Comparison of ENCODE assay signal across 18 mouse cellular contexts in genomic region chr7:72601933-72602332, GRCm38 (mm10).
DNase-seq lines count a peak whose midpoint lies in the region; ATAC-seq and TF ChIP-seq lines count a peak whose summit lies in the region.
"Had no signal": no experiment of that assay in that cellular context is flagged by ENCODE, and none has a peak within 500 bp of the region (broad histone marks: within the 10 kb centered on the region; RNA-seq: fewer than 3 reads in every experiment).

No protein-coding gene starts in this region.

- no peaks in the 10 kb centered on the region for H3K9me3 ChIP-seq in forebrain, embryonic 12.5 days
- no peaks in the 10 kb centered on the region for H3K9me3 ChIP-seq in hindbrain, embryonic 15.5 days
- H3K9me3 ChIP-seq in midbrain, postnatal 0 days (ENCODE audit: low read length) = no peaks in the 10 kb centered on the region

- H3K27me3 ChIP-seq in forebrain, embryonic 12.5 days = no peaks in the 10 kb centered on the region
- H3K27me3 ChIP-seq in hindbrain, embryonic 15.5 days = no peaks in the 10 kb centered on the region
- no peaks in the 10 kb centered on the region for H3K27me3 ChIP-seq in midbrain, postnatal 0 days (ENCODE audit: insufficient read depth, low read length)
- H3K27me3 ChIP-seq: heart, embryonic 12.5 days; liver, embryonic 13.5 days had no signal

- H3K4me2 ChIP-seq in forebrain, embryonic 12.5 days = no peak overlapping the region
- H3K4me2 ChIP-seq in hindbrain, embryonic 15.5 days = no peak overlapping the region
- no peak overlapping the region for H3K4me2 ChIP-seq in midbrain, postnatal 0 days (ENCODE audit: low read depth, low read length, poor library complexity, severe bottlenecking)
- H3K4me2 ChIP-seq: heart, embryonic 12.5 days; liver, embryonic 13.5 days had no signal

- TF ChIP-seq CTCF in midbrain, postnatal 0 days (IDR thresholded peaks at IDR 0.05) = no peak

- WGBS in forebrain, embryonic 12.5 days = 36% methylated on average over 8 of the region's 8 CpGs
- WGBS in hindbrain, embryonic 15.5 days = 34% methylated on average over 8 of the region's 8 CpGs
- WGBS in midbrain, postnatal 0 days = 49% methylated on average over 8 of the region's 8 CpGs

- peak; percentile 4 for DNase-seq in embryo, embryonic 11 days
- no peak for DNase-seq in embryo, embryonic 10 days (ENCODE audit: low spot score)
- DNase-seq in midbrain, postnatal 0 days (ENCODE audit: low spot score) = peak; percentile 84
- DNase-seq in layer of hippocampus, postnatal 25 days (ENCODE audit: extremely low spot score in 1 of 2, low spot score in 1 of 2) = no peak
- DNase-seq in thymus, postnatal 4 days = no peak
- no peak for DNase-seq in adipocyte (ENCODE audit: low spot score)
- DNase-seq: cerebellum, adult 11 months; gastrocnemius, postnatal 36 days; heart, postnatal 36 days; kidney, postnatal 14 days; layer of hippocampus, adult 9-11 months; liver, embryonic 13.5 days; thymus, postnatal 36 days had no signal

- no peaks in the 10 kb centered on the region for H3K36me3 ChIP-seq in forebrain, embryonic 12.5 days (replicated peaks)
- H3K36me3 ChIP-seq in hindbrain, embryonic 15.5 days = no peaks in the 10 kb centered on the region
- no peaks in the 10 kb centered on the region for H3K36me3 ChIP-seq in midbrain, postnatal 0 days (ENCODE audit: insufficient read depth, low read length)
- H3K36me3 ChIP-seq: heart, embryonic 12.5 days; liver, embryonic 13.5 days had no signal

- H3K4me1 ChIP-seq in forebrain, embryonic 12.5 days = no peaks in the 10 kb centered on the region
- peaks cover 5% of the 10 kb centered on the region for H3K4me1 ChIP-seq in hindbrain, embryonic 15.5 days (replicated peaks)
- no peaks in the 10 kb centered on the region for H3K4me1 ChIP-seq in midbrain, postnatal 0 days (ENCODE audit: insufficient read depth, low read length)
- H3K4me1 ChIP-seq: heart, embryonic 12.5 days; liver, embryonic 13.5 days had no signal

- ATAC-seq in forebrain, embryonic 12.5 days (ENCODE audit: low FRiP score) = peak; percentile 92
- peak; percentile 80 for ATAC-seq in hindbrain, embryonic 15.5 days (ENCODE audit: low FRiP score, low read depth)
- no peak for ATAC-seq in midbrain, postnatal 0 days (ENCODE audit: low FRiP score)
- ATAC-seq: activated CD4-positive, CD25-positive, alpha-beta regulatory T cell, adult 4 months; intestine, postnatal 0 days had no signal

- H3K27ac ChIP-seq in forebrain, embryonic 12.5 days = peak overlapping the region; percentile 61
- no peak overlapping the region for H3K27ac ChIP-seq in hindbrain, embryonic 15.5 days (replicated peaks)
- no peak overlapping the region for H3K27ac ChIP-seq in midbrain, postnatal 0 days (ENCODE audit: low read depth, low read length)
- H3K27ac ChIP-seq: liver, embryonic 13.5 days had no signal

- no peak overlapping the region for H3K9ac ChIP-seq in forebrain, embryonic 12.5 days
- H3K9ac ChIP-seq in hindbrain, embryonic 15.5 days = no peak overlapping the region
- H3K9ac ChIP-seq in midbrain, postnatal 0 days (replicated peaks; ENCODE audit: low read length, poor library complexity, severe bottlenecking) = no peak overlapping the region
- H3K9ac ChIP-seq: heart, embryonic 12.5 days; liver, embryonic 13.5 days had no signal

- H3K4me3 ChIP-seq in forebrain, embryonic 12.5 days (replicated peaks) = no peak overlapping the region
- no peak overlapping the region for H3K4me3 ChIP-seq in hindbrain, embryonic 15.5 days
- H3K4me3 ChIP-seq in midbrain, postnatal 0 days (ENCODE audit: low read depth, low read length) = no peak overlapping the region
- H3K4me3 ChIP-seq: heart, embryonic 12.5 days; liver, embryonic 13.5 days had no signal

Comparison
In these comparisons a context has a peak if more than half of its experiments do, and no peak if none do; other contexts are left out.
1. DNase-seq: peak in embryo, embryonic 11 days (single experiment) and midbrain, postnatal 0 days (single experiment); none in embryo, embryonic 10 days (single experiment), layer of hippocampus, postnatal 25 days (0 of 2), thymus, postnatal 4 days (single experiment) and adipocyte (single experiment).